Mouse (Mus musculus) frontal cortex, adult 2 months (tissue): Measurements from ENCODE around the gene Kcne2. TPM values are rescaled to one million over a fixed set of nuclear protein-coding genes. Genes with fewer than 3 reads are reported as not detected.
A peak's percentile ranks its signal among the peaks of the same experiment; 100 is the strongest.

Experiments
- DNase-seq, 2 experiments: peaks; one replicate each; pipeline ENCODE4 v3.0.0; 2022; ENCODE audit warnings: low spot score in 1 of 2; ENCODE audit errors: extremely low spot score in 1 of 2
- polyA plus RNA-seq: library from polyadenylated mRNA; depleted of rRNA; stranded (reverse); fragments of >200 nt; gene quantifications from 2 replicates; pipeline ENCODE4 v1.2.3, GENCODE M21; 2012

Kcne2 gene
- polyA plus RNA-seq, 1 experiment: 0.26 TPM

GRCm38 (mm10) chr16:92307947-92308346 is 15.8 kb downstream of the Kcne2 start:
- DNase-seq: no peak

- no peak for DNase-seq
Measured at GRCm38 (mm10) chr16:92309126-92309525, 16.9 kb downstream of the Kcne2 start.

- DNase-seq: peak in 1 of 2 experiments; percentile 72
Measured at GRCm38 (mm10) chr16:92313953-92314741, 22.0 kb downstream of the Kcne2 start.

- no peak for DNase-seq
Measured at GRCm38 (mm10) chr16:92316049-92316738, 24.0 kb downstream of the Kcne2 start.

- DNase-seq: peak in 1 of 2 experiments; percentile 75
Measured at GRCm38 (mm10) chr16:92319353-92320109, 27.3 kb downstream of the Kcne2 start.

- DNase-seq: no peak
Measured at GRCm38 (mm10) chr16:92320361-92320760, 28.2 kb downstream of the Kcne2 start.

GRCm38 (mm10) chr16:92321341-92321740 is 29.2 kb downstream of the Kcne2 start, which contains the start of gene Fam243:
Gene Fam243, minus strand, starts transcription at chr16:92321441.
- DNase-seq: no peak

GRCm38 (mm10) chr16:92324309-92325061 is 32.3 kb downstream of the Kcne2 start:
- no peak for DNase-seq

GRCm38 (mm10) chr16:92325062-92325406 is 32.8 kb downstream of the Kcne2 start:
- DNase-seq: no peak

- DNase-seq: peak in 1 of 2 experiments; percentile 36
Measured at GRCm38 (mm10) chr16:92327911-92328310, 35.7 kb downstream of the Kcne2 start.

- no peak for DNase-seq
Measured at GRCm38 (mm10) chr16:92330966-92331365, 38.8 kb downstream of the Kcne2 start.

- no peak for DNase-seq
Measured at GRCm38 (mm10) chr16:92334600-92334999, 42.4 kb downstream of the Kcne2 start.

- DNase-seq: peak; percentile 41 to 88
Measured at GRCm38 (mm10) chr16:92336280-92336679, 44.1 kb downstream of the Kcne2 start.

- DNase-seq: peak in 1 of 2 experiments; percentile 87
Measured at GRCm38 (mm10) chr16:92340612-92341511, 48.7 kb downstream of the Kcne2 start.

GRCm38 (mm10) chr16:92345177-92345576 is 53.0 kb downstream of the Kcne2 start:
- no peak for DNase-seq

GRCm38 (mm10) chr16:92346297-92346916 is 54.2 kb downstream of the Kcne2 start:
- DNase-seq: no peak
